Mouse (Mus musculus): ENCODE results near the gene Stag1. TPM values are rescaled to one million over a fixed set of nuclear protein-coding genes. Genes with fewer than 3 reads are reported as not detected.

Gene Stag1
- polyA plus RNA-seq (2014; fragmentation: Nextera tagmentation; extraction: Ambion mirVana) = 50.6 and 53.0 TPM in 2 replicates

GRCm38 (mm10) chr9:100597546-100597945 is at the start of gene Stag1:
TSS of gene Stag1 (plus strand) at chr9:100597798.
- WGBS = 88% methylated on average over 8 of the region's 8 CpGs
- no peak for DNase-seq (ENCODE audit: low spot score)

GRCm38 (mm10) chr9:100548313-100548712 is 49.3 kb upstream of the Stag1 start:
- Histone ChIP-seq H3K4me1 (ENCODE audit: control insufficient read depth, insufficient read depth, low read length) (no peaks in the 10 kb centered on the region; the same call in 1 of the 2 replicates), H3K4me2 (ENCODE audit: low read depth) (no peak overlapping the region), H3K4me3 (ENCODE audit: low read depth, low read length) (no peak overlapping the region), H3K27me3 (ENCODE audit: control insufficient read depth, insufficient read depth, low read length) (no peaks in the 10 kb centered on the region), H3K9ac (ENCODE audit: low read length) (no peak overlapping the region), H3K9me3 (ENCODE audit: control insufficient read depth, low read length) (0 out of 2 replicates have a peak, but pooled peaks cover 3% of the 10 kb centered on the region), H3K27ac (ENCODE audit: low read depth, low read length) (no peak overlapping the region), H3K36me3 (ENCODE audit: control insufficient read depth, insufficient read depth, low read length) (no peaks in the 10 kb centered on the region)
- ATAC-seq (ENCODE audit: insufficient read depth, low FRiP score, low TSS enrichment) (no peak), DNase-seq (ENCODE audit: low spot score) (no peak)
- 87% methylated on average over 2 of the region's 2 CpGs for WGBS

More at GRCm38 (mm10) chr9:100597546-100597945, at the start of gene Stag1:
- ATAC-seq (ENCODE audit: insufficient read depth, low FRiP score, low TSS enrichment) = no peak
- no peak within 1 kb of the TSS for H3K4me2 ChIP-seq (ENCODE audit: low read depth)
- H3K4me3 ChIP-seq (ENCODE audit: low read depth, low read length) = no peak within 1 kb of the TSS
- H3K27me3 ChIP-seq (ENCODE audit: control insufficient read depth, insufficient read depth, low read length) = no peaks in the 10 kb centered on the region
- no peak within 1 kb of the TSS for H3K27ac ChIP-seq (ENCODE audit: low read depth, low read length)
- H3K36me3 ChIP-seq (ENCODE audit: control insufficient read depth, insufficient read depth, low read length) = no peaks in the 10 kb centered on the region
- H3K9ac ChIP-seq (ENCODE audit: low read length) = no peak within 1 kb of the TSS
- H3K9me3 ChIP-seq (ENCODE audit: control insufficient read depth, low read length) = no peaks in the 10 kb centered on the region
- no peaks in the 10 kb centered on the region for H3K4me1 ChIP-seq (ENCODE audit: control insufficient read depth, insufficient read depth, low read length)

DNA sequence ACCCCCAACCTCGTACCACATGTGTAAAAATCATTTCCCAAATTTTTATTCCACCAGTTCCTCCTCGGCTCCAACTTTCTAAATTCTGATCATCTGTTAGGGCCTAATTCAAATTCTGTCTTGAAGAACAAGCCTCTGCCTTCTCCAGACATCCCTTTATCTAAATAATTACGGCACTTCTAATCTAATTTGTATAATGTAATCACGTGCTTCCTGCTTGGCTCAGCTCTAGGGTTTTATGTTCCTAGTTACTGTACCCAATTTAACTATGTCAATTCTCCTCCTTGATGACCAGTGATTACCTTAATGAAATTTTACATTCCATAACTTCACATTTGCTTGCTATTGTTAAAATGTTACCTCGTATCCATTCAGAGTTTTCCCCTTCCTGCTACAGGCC is 41.9 kb upstream of the Stag1 start:
- Histone ChIP-seq H3K36me3 (ENCODE audit: control insufficient read depth, insufficient read depth, low read length) (no peaks in the 10 kb centered on the region), H3K4me2 (ENCODE audit: low read depth) (no peak overlapping the region), H3K27me3 (ENCODE audit: control insufficient read depth, insufficient read depth, low read length) (no peaks in the 10 kb centered on the region), H3K4me1 (ENCODE audit: control insufficient read depth, insufficient read depth, low read length) (no peaks in the 10 kb centered on the region), H3K9ac (ENCODE audit: low read length) (no peak overlapping the region), H3K9me3 (ENCODE audit: control insufficient read depth, low read length) (no peaks in the 10 kb centered on the region), H3K27ac (ENCODE audit: low read depth, low read length) (no peak overlapping the region), H3K4me3 (ENCODE audit: low read depth, low read length) (no peak overlapping the region)
- no peak for ATAC-seq (ENCODE audit: insufficient read depth, low FRiP score, low TSS enrichment)
- WGBS = 78% methylated on average over 5 of the region's 5 CpGs
- DNase-seq (ENCODE audit: low spot score) = no peak

DNA sequence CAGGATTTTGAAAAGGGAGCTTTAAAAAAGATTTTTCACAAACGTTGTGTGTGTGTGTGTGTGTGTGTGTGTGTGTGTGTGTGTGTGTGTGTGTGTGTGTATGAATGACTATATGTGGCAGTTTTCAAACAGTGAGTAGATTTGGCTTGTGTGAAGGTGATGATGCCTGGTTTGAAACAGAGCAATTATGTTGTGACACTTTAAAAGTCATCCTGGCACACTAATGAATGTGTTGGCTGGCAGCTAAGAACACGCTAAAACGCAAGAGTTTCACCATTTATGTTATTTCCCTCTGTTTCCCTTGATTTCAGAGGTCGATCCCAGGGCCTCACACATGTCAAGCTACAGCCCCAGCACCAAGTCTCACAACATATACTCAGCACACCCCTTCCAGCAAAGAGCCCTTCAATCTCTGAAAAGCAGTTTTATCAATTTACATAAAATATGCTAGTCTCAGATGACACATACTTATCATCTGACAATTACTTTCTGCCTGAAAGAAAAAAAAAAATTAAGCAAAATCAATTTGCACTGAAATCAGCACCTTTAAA is 39.5 kb upstream of the Stag1 start:
- DNase-seq (ENCODE audit: low spot score) = no peak

DNA sequence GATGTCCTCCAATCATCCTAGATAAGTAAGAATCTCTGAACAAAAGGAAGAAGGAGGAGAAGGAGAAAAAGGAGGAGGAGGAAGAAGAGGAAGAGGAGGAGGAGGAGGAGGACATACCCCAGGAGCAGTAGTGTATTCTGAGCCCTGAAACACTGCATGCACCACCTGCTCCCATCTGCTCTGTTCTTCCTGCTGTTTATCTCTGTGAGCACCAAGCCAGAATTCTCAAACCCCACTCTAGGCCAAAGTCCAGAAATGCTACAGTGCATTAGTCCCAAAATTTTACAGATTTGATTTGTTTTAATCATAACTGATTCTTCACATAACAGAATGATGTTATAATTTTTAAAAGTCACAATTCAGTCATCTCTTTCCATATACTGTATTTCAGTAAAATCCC is 38.6 kb upstream of the Stag1 start:
- Histone ChIP-seq H3K4me2 (ENCODE audit: low read depth) (no peak overlapping the region), H3K27ac (ENCODE audit: low read depth, low read length) (no peak overlapping the region), H3K27me3 (ENCODE audit: control insufficient read depth, insufficient read depth, low read length) (no peaks in the 10 kb centered on the region), H3K9me3 (ENCODE audit: control insufficient read depth, low read length) (no peaks in the 10 kb centered on the region), H3K4me1 (ENCODE audit: control insufficient read depth, insufficient read depth, low read length) (no peaks in the 10 kb centered on the region), H3K9ac (ENCODE audit: low read length) (no peak overlapping the region), H3K36me3 (ENCODE audit: control insufficient read depth, insufficient read depth, low read length) (no peaks in the 10 kb centered on the region), H3K4me3 (ENCODE audit: low read depth, low read length) (no peak overlapping the region)
- ATAC-seq (ENCODE audit: insufficient read depth, low FRiP score, low TSS enrichment) = no peak
- DNase-seq (ENCODE audit: low spot score) = no peak

More for the DNA sequence above, 39.5 kb upstream of the Stag1 start:
- H3K36me3 ChIP-seq (ENCODE audit: control insufficient read depth, insufficient read depth, low read length) = no peaks in the 10 kb centered on the region
- WGBS = 83% methylated on average over 4 of the region's 4 CpGs
- H3K4me3 ChIP-seq (ENCODE audit: low read depth, low read length) = no peak overlapping the region
- no peak overlapping the region for H3K9ac ChIP-seq (ENCODE audit: low read length)
- H3K4me2 ChIP-seq (ENCODE audit: low read depth) = no peak overlapping the region
- no peaks in the 10 kb centered on the region for H3K4me1 ChIP-seq (ENCODE audit: control insufficient read depth, insufficient read depth, low read length)
- H3K9me3 ChIP-seq (ENCODE audit: control insufficient read depth, low read length) = no peaks in the 10 kb centered on the region
- H3K27me3 ChIP-seq (ENCODE audit: control insufficient read depth, insufficient read depth, low read length) = no peaks in the 10 kb centered on the region
- ATAC-seq (ENCODE audit: insufficient read depth, low FRiP score, low TSS enrichment) = no peak
- H3K27ac ChIP-seq (ENCODE audit: low read depth, low read length) = no peak overlapping the region

DNA sequence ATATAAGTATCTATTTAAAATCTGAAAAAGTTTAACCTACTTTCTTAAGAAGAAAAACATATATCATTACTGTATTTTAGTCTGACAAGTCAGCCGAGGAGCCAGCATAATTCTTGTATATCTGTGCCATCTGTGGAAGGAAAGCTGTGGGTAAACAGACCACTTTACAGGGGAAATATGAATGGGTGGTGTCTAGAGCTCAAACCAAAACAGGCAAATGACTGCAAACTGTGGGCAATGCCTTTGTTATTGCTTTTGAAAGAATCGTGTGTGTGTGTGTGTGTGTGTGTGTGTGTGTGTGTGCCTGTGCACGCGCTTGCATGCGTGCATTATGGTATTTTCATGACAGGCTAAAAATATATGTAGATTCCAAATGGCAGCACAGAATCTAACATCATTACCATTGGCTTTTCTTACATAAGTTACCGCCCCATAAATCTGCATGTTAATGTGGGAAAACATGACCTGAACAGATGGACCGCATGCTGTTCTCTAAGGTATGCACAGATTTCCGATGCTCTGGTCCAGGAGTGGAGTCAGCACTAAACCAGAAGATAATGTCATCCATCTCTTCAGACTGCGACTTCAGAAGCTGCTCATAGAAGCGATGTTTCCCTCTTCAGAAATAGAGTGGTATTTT is 37.2 kb upstream of the Stag1 start:
- 82% methylated on average over 10 of the region's 10 CpGs for WGBS
- no peak for ATAC-seq (ENCODE audit: insufficient read depth, low FRiP score, low TSS enrichment)
- Histone ChIP-seq H3K9ac (ENCODE audit: low read length) (no peak overlapping the region), H3K27ac (ENCODE audit: low read depth, low read length) (no peak overlapping the region), H3K27me3 (ENCODE audit: control insufficient read depth, insufficient read depth, low read length) (no peaks in the 10 kb centered on the region), H3K9me3 (ENCODE audit: control insufficient read depth, low read length) (no peaks in the 10 kb centered on the region), H3K4me2 (ENCODE audit: low read depth) (no peak overlapping the region), H3K4me1 (ENCODE audit: control insufficient read depth, insufficient read depth, low read length) (no peaks in the 10 kb centered on the region), H3K36me3 (ENCODE audit: control insufficient read depth, insufficient read depth, low read length) (no peaks in the 10 kb centered on the region), H3K4me3 (ENCODE audit: low read depth, low read length) (no peak overlapping the region)
- no peak for DNase-seq (ENCODE audit: low spot score)

- peak; percentile 60 for DNase-seq (ENCODE audit: low spot score)
- Histone ChIP-seq H3K27ac (ENCODE audit: low read depth, low read length) (0 out of 2 replicates have a peak overlapping the region, but pooled peaks have one; percentile 39), H3K9me3 (ENCODE audit: control insufficient read depth, low read length) (no peaks in the 10 kb centered on the region), H3K4me3 (ENCODE audit: low read depth, low read length) (peak overlapping the region; percentile 61), H3K4me2 (ENCODE audit: low read depth) (peak overlapping the region; percentile 65), H3K36me3 (ENCODE audit: control insufficient read depth, insufficient read depth, low read length) (no peaks in the 10 kb centered on the region), H3K9ac (ENCODE audit: low read length) (peak overlapping the region; percentile 64), H3K27me3 (ENCODE audit: control insufficient read depth, insufficient read depth, low read length) (no peaks in the 10 kb centered on the region), H3K4me1 (ENCODE audit: control insufficient read depth, insufficient read depth, low read length) (0 out of 2 replicates have a peak, but pooled peaks cover 2% of the 10 kb centered on the region)
- 11% methylated on average over 32 of the region's 32 CpGs for WGBS
- peak; percentile 45 for ATAC-seq (ENCODE audit: insufficient read depth, low FRiP score, low TSS enrichment)
These were observed 27.6 kb upstream of the Stag1 start for GRCm38 (mm10) chr9:100569798-100570625.

DNA sequence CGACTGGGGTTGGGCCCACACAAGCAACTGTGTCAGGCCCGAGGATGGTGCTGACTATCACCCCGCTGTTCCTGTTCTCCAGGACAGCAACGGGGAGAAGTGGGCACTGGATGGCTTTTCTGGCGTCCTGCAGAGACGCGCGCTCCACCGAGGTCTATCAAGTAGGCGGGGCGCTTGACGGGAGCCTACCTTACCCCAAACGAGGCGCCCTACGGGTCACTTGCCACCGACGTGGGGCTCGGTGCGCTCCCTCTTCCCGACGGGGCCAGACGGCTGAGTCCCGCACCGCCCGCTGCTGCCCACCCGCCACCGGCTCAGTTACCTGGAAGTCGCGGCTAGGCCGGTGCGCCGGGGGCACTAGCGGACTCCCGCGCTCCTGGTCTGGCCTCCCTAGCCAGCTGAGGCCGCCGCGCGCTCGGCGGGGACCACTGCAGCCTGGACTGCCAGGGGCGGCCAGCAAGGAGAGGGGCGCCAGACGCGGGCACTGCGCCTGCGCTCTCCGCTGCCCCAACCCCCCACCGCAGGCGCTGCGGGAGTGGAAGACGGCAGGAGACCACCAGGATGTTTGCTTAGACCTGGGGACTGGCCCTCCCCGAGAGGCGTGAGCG is 26.9 kb upstream of the Stag1 start, which contains the start of gene Slc35g2:
Gene Slc35g2, minus strand, starts transcription at position 465 of the 608 bp plus-strand sequence.
- ATAC-seq (ENCODE audit: insufficient read depth, low FRiP score, low TSS enrichment) = peak; percentile 96
- peak; percentile 89 for DNase-seq (ENCODE audit: low spot score)
- Histone ChIP-seq H3K36me3 (ENCODE audit: control insufficient read depth, insufficient read depth, low read length) (no peaks in the 10 kb centered on the region), H3K4me3 (ENCODE audit: low read depth, low read length) (peak within 1 kb of the TSS; percentile 61), H3K9ac (ENCODE audit: low read length) (peak within 1 kb of the TSS; percentile 64), H3K27ac (ENCODE audit: low read depth, low read length) (peak within 1 kb of the TSS; percentile 39; the same call in 1 of the 2 replicates), H3K4me2 (ENCODE audit: low read depth) (peak within 1 kb of the TSS; percentile 65), H3K4me1 (ENCODE audit: control insufficient read depth, insufficient read depth, low read length) (0 out of 2 replicates have a peak, but pooled peaks cover 2% of the 10 kb centered on the region), H3K9me3 (ENCODE audit: control insufficient read depth, low read length) (no peaks in the 10 kb centered on the region), H3K27me3 (ENCODE audit: control insufficient read depth, insufficient read depth, low read length) (no peaks in the 10 kb centered on the region)
- WGBS = under 1% methylated on average over 48 of the region's 55 CpGs

Measured in neural tube, embryonic 11.5 days (tissue).